Mouse (Mus musculus) lung, postnatal 0 days (tissue): ENCODE measurements around the gene Enox1.

Source experiments
- CTCF ChIP-seq: IDR thresholded peaks from 2 replicates; pipeline ENCODE4 v1.5.1; 2016; ENCODE audit warnings: antibody characterized with exemption, mild to moderate bottlenecking
- EP300 ChIP-seq: IDR thresholded peaks from 2 replicates; pipeline ENCODE4 v1.6.1; 2016; ENCODE audit warnings: antibody characterized with exemption, mild to moderate bottlenecking, control low read depth

DNA sequence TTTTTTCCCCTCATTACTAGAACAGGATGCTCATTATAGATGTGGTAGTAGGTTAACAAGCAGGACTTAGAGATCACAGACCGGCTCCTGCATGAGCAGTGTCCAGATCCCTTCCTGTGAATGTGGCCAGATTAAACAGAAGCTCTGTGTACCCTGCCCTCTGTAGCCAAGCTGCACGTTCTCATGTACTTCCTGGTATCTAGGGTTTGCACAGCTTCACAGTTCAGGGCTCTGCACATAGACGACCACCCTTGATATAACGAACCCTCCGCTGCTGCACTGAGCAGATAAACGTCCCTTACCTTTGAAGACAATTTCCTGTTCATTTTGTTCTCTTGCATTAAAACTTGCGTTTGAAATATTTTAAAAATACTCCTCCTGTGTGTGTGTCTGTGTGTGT is 505.7 kb downstream of the Enox1 start:
- TF ChIP-seq CTCF: no peak
- TF ChIP-seq EP300: no peak
